Mouse (Mus musculus) WW6 (cell line): ENCODE measurements around the gene Pomgnt1.

Experiments
- DNase-seq: peaks from one replicate; pipeline ENCODE4 v3.0.0-alpha.2; 2013; ENCODE audit warnings: low read depth, low spot score

Pomgnt1 gene

GRCm38 (mm10) chr4:116137421-116137996 is 13.9 kb downstream of the Pomgnt1 start:
- DNase-seq: no peak

- no peak for DNase-seq
These were observed 17.3 kb downstream of the Pomgnt1 start for GRCm38 (mm10) chr4:116140801-116141574.

GRCm38 (mm10) chr4:116141736-116142135 is 18.1 kb downstream of the Pomgnt1 start:
- DNase-seq: no peak

- no peak for DNase-seq
These were observed 18.6 kb downstream of the Pomgnt1 start for GRCm38 (mm10) chr4:116142269-116142668.

- DNase-seq: no peak
These were observed 19.7 kb downstream of the Pomgnt1 start for GRCm38 (mm10) chr4:116143317-116143811.

GRCm38 (mm10) chr4:116143891-116144717 is 20.5 kb downstream of the Pomgnt1 start:
- DNase-seq: no peak

GRCm38 (mm10) chr4:116149812-116150155 is 26.1 kb downstream of the Pomgnt1 start:
- DNase-seq: no peak

- DNase-seq: no peak
These were observed 26.7 kb downstream of the Pomgnt1 start for GRCm38 (mm10) chr4:116150156-116150861.

- DNase-seq: no peak
These were observed 27.2 kb downstream of the Pomgnt1 start for GRCm38 (mm10) chr4:116150862-116151221.

GRCm38 (mm10) chr4:116151238-116151637 is 27.6 kb downstream of the Pomgnt1 start, which contains the start of gene Lurap1:
Gene Lurap1 (minus strand): TSS chr4:116151338.
- no peak for DNase-seq

GRCm38 (mm10) chr4:116152702-116153101 is 29.1 kb downstream of the Pomgnt1 start:
- DNase-seq: no peak

GRCm38 (mm10) chr4:116157882-116158281 is 34.2 kb downstream of the Pomgnt1 start:
- no peak for DNase-seq

GRCm38 (mm10) chr4:116159912-116160311 is 36.3 kb downstream of the Pomgnt1 start:
- DNase-seq: no peak

GRCm38 (mm10) chr4:116160769-116161168 is 37.1 kb downstream of the Pomgnt1 start:
- DNase-seq: no peak

GRCm38 (mm10) chr4:116162142-116162541 is 38.5 kb downstream of the Pomgnt1 start:
- DNase-seq: no peak

GRCm38 (mm10) chr4:116164759-116165554 is 41.3 kb downstream of the Pomgnt1 start:
- no peak for DNase-seq

- DNase-seq: no peak
These were observed 42.2 kb downstream of the Pomgnt1 start for GRCm38 (mm10) chr4:116165708-116166407.

GRCm38 (mm10) chr4:116167404-116167803 is 43.8 kb downstream of the Pomgnt1 start, which contains the start of gene Tspan1:
Gene Tspan1 (minus strand): TSS chr4:116167601.
- no peak for DNase-seq

GRCm38 (mm10) chr4:116168617-116169352 is 45.1 kb downstream of the Pomgnt1 start:
- DNase-seq: no peak

- no peak for DNase-seq
These were observed 45.7 kb downstream of the Pomgnt1 start for GRCm38 (mm10) chr4:116169353-116169672.
